Comparison of ENCODE assay signal across 8 mouse cellular contexts in genomic region chr13:97938596-97939297, GRCm38 (mm10).
DNase-seq lines count a peak whose midpoint lies in the region; ATAC-seq and TF ChIP-seq lines count a peak whose summit lies in the region.

No protein-coding gene starts in this region.

- H3K9me3 ChIP-seq in forebrain, postnatal 0 days (ENCODE audit: low read length), result no peaks in the 10 kb centered on the region
- H3K9me3 ChIP-seq in hindbrain, embryonic 13.5 days, result no peaks in the 10 kb centered on the region

- H3K4me1 ChIP-seq in forebrain, postnatal 0 days (ENCODE audit: insufficient read depth), result no peaks in the 10 kb centered on the region
- H3K4me1 ChIP-seq in hindbrain, embryonic 13.5 days (replicated peaks), result peaks cover 10% of the 10 kb centered on the region

- DNase-seq in MN1 (ENCODE audit: low spot score), result peak; percentile 90
- peak; percentile 50 for DNase-seq in cerebellum, adult 11-12 months
- DNase-seq in forebrain, postnatal 0 days, result peak; percentile 94
- DNase-seq in layer of hippocampus, postnatal 10 days (ENCODE audit: low spot score in 2 of 2), result peak; percentile 95
- peak; percentile 95 for DNase-seq in lung, postnatal 36 days
- peak; percentile 81 for DNase-seq in retina, postnatal 1 day
- peak; percentile 77 to 92 for DNase-seq in urinary bladder, adult 18-20 months (ENCODE audit: low spot score in 2 of 2)

- H3K27ac ChIP-seq in forebrain, postnatal 0 days (ENCODE audit: low read depth, low read length), result no peak overlapping the region
- H3K27ac ChIP-seq in hindbrain, embryonic 13.5 days, result no peak overlapping the region

- no peak overlapping the region for H3K9ac ChIP-seq in forebrain, postnatal 0 days
- H3K9ac ChIP-seq in hindbrain, embryonic 13.5 days, result no peak overlapping the region

- no peak overlapping the region for H3K4me3 ChIP-seq in forebrain, postnatal 0 days (ENCODE audit: low read depth, low read length)
- H3K4me3 ChIP-seq in hindbrain, embryonic 13.5 days, result no peak overlapping the region

- WGBS in forebrain, postnatal 0 days, result 31% methylated on average over 18 of the region's 18 CpGs
- 35% methylated on average over 18 of the region's 18 CpGs for WGBS in hindbrain, embryonic 13.5 days

- H3K4me2 ChIP-seq in forebrain, postnatal 0 days (ENCODE audit: low read depth), result no peak overlapping the region
- H3K4me2 ChIP-seq in hindbrain, embryonic 13.5 days, result no peak overlapping the region

- H3K27me3 ChIP-seq in forebrain, postnatal 0 days (ENCODE audit: insufficient read depth, low read length), result no peaks in the 10 kb centered on the region
- H3K27me3 ChIP-seq in hindbrain, embryonic 13.5 days, result 0 out of 2 replicates have a peak, but pooled peaks cover 3% of the 10 kb centered on the region

- no peaks in the 10 kb centered on the region for H3K36me3 ChIP-seq in forebrain, postnatal 0 days (ENCODE audit: insufficient read depth)
- H3K36me3 ChIP-seq in hindbrain, embryonic 13.5 days, result no peaks in the 10 kb centered on the region

- peak; percentile 96 for TF ChIP-seq CTCF in forebrain, postnatal 0 days (IDR thresholded peaks at IDR 0.05; ENCODE audit: low read depth)

- ATAC-seq in forebrain, postnatal 0 days, result peak; percentile 79
- ATAC-seq in hindbrain, embryonic 13.5 days (ENCODE audit: low FRiP score), result peak; percentile 84; the same call in 1 of the 2 replicates
